Mouse (Mus musculus): ENCODE measurements at regions not wholly inside any gene's neighbourhood (a gene's known extent, or its start where the extent isn't known, plus 50 kb on each side); places are given as distances from the start of the nearest gene placed in this dataset.
A peak's percentile ranks its signal among the peaks of the same experiment; 100 is the strongest.
"Not testable (repeated sequence)": the region's sequence is repeated elsewhere in the genome, so short reads cannot be mapped to it uniquely, and the experiment has no call there.

DNA sequence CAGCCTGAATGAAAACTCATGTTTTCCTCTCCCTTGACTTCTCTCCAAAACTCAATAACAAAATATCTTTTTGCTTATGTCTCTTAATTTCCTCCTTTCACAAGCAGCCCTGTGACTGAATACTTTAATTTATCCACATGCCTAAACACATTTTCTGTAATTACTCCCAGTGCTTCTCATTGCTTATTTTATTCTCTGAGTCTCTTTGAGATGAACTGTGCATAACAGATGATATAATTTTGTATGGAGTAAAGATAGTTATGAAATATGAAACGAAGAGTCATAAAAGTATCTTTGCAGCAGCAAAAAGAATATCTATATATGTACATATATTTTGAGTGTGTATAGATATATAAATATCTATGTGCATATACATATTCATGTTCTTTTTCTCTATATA lies 187.5 kb upstream of the Tac1 start:
- H3K9me3 ChIP-seq (replicated peaks): no peaks in the 10 kb centered on the region
- no peaks in the 10 kb centered on the region for H3K36me3 ChIP-seq
- ATAC-seq (ENCODE audit: low FRiP score): no peak
- no peak overlapping the region for H3K9ac ChIP-seq (replicated peaks)
- H3K4me1 ChIP-seq: no peaks in the 10 kb centered on the region
- H3K27me3 ChIP-seq (replicated peaks): no peaks in the 10 kb centered on the region
- H3K4me2 ChIP-seq: no peak overlapping the region
- 73% methylated on average over 1 of the region's 1 CpGs for WGBS
- H3K27ac ChIP-seq (replicated peaks): no peak overlapping the region
- H3K4me3 ChIP-seq (replicated peaks): no peak overlapping the region

DNA sequence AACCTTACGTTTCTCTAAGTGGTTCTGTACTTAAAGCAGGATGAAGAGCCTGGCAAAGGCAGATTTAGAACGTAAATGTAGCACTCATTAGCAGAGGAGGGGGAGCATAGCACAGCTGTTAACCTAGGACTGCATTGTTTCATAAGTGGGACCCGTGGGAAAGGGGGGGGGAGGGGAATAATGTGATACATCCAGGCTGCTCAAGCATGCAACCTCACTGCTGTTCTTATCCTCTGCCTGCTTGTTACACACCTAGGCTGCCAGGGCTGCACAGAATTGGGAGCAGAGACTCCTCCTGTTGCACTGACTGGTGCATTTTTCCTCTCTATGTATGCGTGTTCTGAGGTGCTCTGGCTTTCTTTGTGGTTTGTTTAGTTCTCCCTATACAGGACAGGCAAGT lies 180.1 kb upstream of the Tac1 start:
- H3K27ac ChIP-seq (replicated peaks): no peak overlapping the region
- no peak overlapping the region for H3K4me3 ChIP-seq (replicated peaks)
- H3K36me3 ChIP-seq: no peaks in the 10 kb centered on the region
- H3K4me2 ChIP-seq: no peak overlapping the region
- no peaks in the 10 kb centered on the region for H3K9me3 ChIP-seq (replicated peaks)
- H3K4me1 ChIP-seq: peaks cover 4% of the 10 kb centered on the region; the same call in 1 of the 2 replicates
- ATAC-seq (ENCODE audit: low FRiP score): peak; percentile 63
- WGBS: 35% methylated on average over 4 of the region's 4 CpGs
- no peaks in the 10 kb centered on the region for H3K27me3 ChIP-seq (replicated peaks)
- H3K9ac ChIP-seq (replicated peaks): no peak overlapping the region

DNA sequence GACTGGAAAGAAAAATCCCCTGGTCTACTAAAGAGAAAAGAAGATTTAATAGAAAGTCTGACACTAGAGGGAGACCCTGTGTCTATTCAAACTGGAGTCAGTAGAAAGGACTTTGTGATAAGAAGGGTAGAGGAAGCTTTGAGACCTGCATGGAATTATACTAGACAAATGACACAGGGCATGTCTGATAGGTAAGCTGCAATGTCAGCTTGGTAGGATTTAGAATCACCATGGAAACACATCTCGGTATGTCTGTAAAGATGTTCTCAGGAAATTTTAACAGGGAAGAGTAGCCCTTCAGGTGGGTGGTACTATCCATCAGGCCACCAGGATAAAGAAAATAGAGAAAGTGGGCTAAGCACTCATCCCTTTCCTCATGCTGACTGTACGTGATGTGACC lies 178.8 kb upstream of the Tac1 start:
- no peaks in the 10 kb centered on the region for H3K36me3 ChIP-seq
- WGBS: 95% methylated on average over 2 of the region's 2 CpGs
- H3K4me2 ChIP-seq: no peak overlapping the region
- no peak for ATAC-seq (ENCODE audit: low FRiP score)
- no peak overlapping the region for H3K27ac ChIP-seq (replicated peaks)
- no peak overlapping the region for H3K9ac ChIP-seq (replicated peaks)
- no peak overlapping the region for H3K4me3 ChIP-seq (replicated peaks)
- peaks cover 4% of the 10 kb centered on the region; the same call in 1 of the 2 replicates for H3K4me1 ChIP-seq
- no peaks in the 10 kb centered on the region for H3K9me3 ChIP-seq (replicated peaks)
- no peaks in the 10 kb centered on the region for H3K27me3 ChIP-seq (replicated peaks)

DNA sequence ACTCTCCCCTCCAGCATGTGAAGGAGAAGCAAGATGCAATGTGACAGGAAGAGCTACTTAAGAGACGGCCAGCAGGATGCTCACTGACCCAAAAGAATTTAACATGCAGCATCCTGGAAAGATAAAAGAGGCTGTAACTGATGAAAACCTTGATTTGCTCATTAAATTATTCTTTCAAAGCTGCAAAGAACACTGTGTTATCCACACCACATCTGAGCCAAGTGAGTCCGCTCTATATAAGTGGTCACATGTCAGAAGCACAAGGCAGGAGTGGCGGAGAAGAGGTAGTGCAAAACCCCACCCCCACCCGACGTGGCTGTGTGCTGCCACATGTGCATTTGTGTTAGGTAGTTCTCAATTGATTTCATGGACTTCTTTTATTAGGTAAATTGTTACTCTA lies 176.0 kb upstream of the Tac1 start:
- H3K9ac ChIP-seq (replicated peaks): no peak overlapping the region
- no peak overlapping the region for H3K4me3 ChIP-seq (replicated peaks)
- no peak overlapping the region for H3K4me2 ChIP-seq
- H3K36me3 ChIP-seq: no peaks in the 10 kb centered on the region
- peaks cover 4% of the 10 kb centered on the region; the same call in 1 of the 2 replicates for H3K4me1 ChIP-seq
- no peak for ATAC-seq (ENCODE audit: low FRiP score)
- no peak overlapping the region for H3K27ac ChIP-seq (replicated peaks)
- H3K9me3 ChIP-seq (replicated peaks): no peaks in the 10 kb centered on the region
- 69% methylated on average over 5 of the region's 5 CpGs for WGBS
- H3K27me3 ChIP-seq (replicated peaks): no peaks in the 10 kb centered on the region

DNA sequence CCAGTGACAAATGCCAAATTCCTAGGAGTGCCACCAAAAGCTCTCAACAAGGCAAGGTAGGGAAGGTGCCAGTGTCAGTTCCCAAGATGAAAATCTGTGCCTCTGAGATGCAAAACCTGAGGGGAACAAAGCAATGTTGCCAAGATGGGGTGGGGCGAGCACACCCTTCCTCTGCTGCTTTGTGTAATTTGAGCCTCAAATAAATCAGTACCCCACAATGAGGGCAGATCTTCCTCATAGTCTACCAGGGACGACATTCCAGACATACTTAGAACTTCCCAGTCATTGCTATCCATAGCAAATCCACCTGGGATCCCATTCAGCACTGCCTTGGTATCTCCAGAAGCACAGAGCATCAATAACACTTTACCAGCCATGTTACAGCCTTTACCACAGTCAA lies 129.9 kb upstream of the Tac1 start:
- no peaks in the 10 kb centered on the region for H3K36me3 ChIP-seq
- no peak overlapping the region for H3K4me3 ChIP-seq (replicated peaks)
- no peaks in the 10 kb centered on the region for H3K4me1 ChIP-seq
- WGBS: 40% methylated on average over 2 of the region's 2 CpGs
- no peak overlapping the region for H3K27ac ChIP-seq (replicated peaks)
- H3K27me3 ChIP-seq (replicated peaks): no peaks in the 10 kb centered on the region
- no peak overlapping the region for H3K9ac ChIP-seq (replicated peaks)
- ATAC-seq (ENCODE audit: low FRiP score): no peak
- no peak overlapping the region for H3K4me2 ChIP-seq
- no peaks in the 10 kb centered on the region for H3K9me3 ChIP-seq (replicated peaks)

DNA sequence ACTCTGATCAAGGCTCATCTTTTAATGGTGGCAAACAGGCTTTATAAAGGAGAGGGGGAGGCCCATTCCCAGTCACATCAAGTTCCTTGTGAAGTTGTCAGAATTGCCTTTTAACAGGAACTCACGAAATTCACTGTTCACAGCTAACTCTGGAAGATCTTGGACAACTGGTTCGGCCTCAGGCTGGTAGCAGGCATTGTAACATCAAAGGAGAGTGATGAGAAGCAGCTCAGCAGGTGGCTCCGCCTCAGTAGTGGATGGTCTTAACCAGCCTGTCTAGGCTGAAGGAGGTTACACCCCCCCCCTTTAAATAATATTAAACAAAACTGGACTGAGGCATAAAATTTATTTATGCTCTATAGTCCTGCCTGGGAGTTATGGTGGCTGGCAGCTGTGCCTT lies 113.0 kb upstream of the Tac1 start:
- H3K36me3 ChIP-seq: no peaks in the 10 kb centered on the region
- 53% methylated on average over 3 of the region's 3 CpGs for WGBS
- no peaks in the 10 kb centered on the region for H3K4me1 ChIP-seq
- no peaks in the 10 kb centered on the region for H3K9me3 ChIP-seq (replicated peaks)
- no peak overlapping the region for H3K27ac ChIP-seq (replicated peaks)
- no peak for ATAC-seq (ENCODE audit: low FRiP score)
- no peaks in the 10 kb centered on the region for H3K27me3 ChIP-seq (replicated peaks)
- no peak overlapping the region for H3K4me3 ChIP-seq (replicated peaks)
- H3K4me2 ChIP-seq: no peak overlapping the region
- no peak overlapping the region for H3K9ac ChIP-seq (replicated peaks)

DNA sequence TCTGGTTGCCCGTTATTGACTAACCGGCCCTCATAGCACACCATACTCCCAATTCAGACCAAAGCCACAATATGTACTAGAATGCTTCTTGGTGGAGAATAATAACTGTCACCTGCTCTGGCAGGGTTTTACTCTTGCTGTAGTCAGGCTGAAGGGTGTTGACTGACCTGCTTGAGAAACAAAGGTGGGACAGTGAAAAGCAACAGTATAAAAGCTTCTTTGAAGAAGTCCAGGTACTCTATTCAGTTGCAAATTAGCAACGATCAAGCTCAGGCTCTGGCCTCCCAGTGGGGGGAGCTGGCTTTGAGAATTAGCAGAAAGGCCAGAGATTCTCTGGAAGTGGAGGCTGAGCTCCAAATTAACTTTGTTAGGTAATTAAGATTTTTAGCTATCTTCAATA lies 112.4 kb upstream of the Tac1 start:
- H3K27ac ChIP-seq (replicated peaks); H3K9ac ChIP-seq (replicated peaks); H3K4me3 ChIP-seq (replicated peaks); H3K36me3 ChIP-seq; H3K9me3 ChIP-seq (replicated peaks); ATAC-seq (ENCODE audit: low FRiP score); H3K4me1 ChIP-seq; H3K4me2 ChIP-seq; H3K27me3 ChIP-seq (replicated peaks): not testable (repeated sequence)
- WGBS: 62% methylated on average over 3 of the region's 3 CpGs

DNA sequence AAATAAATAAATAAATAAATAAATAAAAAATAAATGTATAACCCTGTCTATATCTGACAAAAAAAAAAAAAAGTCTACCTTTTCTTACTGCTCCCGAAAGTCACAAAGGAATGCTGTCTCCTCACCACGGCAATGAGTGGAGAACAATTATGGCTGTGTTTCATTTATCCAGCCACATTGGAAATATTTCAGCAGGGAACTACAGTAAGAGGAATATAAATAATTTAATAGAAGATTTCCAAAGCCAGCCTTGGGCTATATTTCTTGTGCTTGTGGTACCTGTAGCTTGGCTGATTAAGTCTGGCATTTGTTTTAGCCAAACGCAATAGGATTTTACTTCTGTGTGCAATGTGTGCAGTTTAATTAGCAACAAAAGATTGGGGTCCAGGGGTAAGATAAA lies 98.8 kb upstream of the Tac1 start:
- Histone ChIP-seq H3K9me3 (replicated peaks) (no peaks in the 10 kb centered on the region), H3K4me1 (no peaks in the 10 kb centered on the region), H3K4me3 (replicated peaks) (no peak overlapping the region), H3K27me3 (replicated peaks) (no peaks in the 10 kb centered on the region), H3K27ac (replicated peaks) (no peak overlapping the region), H3K4me2 (no peak overlapping the region), H3K9ac (replicated peaks) (no peak overlapping the region), H3K36me3 (no peaks in the 10 kb centered on the region)
- 77% methylated on average over 3 of the region's 3 CpGs for WGBS
- no peak for ATAC-seq (ENCODE audit: low FRiP score)

DNA sequence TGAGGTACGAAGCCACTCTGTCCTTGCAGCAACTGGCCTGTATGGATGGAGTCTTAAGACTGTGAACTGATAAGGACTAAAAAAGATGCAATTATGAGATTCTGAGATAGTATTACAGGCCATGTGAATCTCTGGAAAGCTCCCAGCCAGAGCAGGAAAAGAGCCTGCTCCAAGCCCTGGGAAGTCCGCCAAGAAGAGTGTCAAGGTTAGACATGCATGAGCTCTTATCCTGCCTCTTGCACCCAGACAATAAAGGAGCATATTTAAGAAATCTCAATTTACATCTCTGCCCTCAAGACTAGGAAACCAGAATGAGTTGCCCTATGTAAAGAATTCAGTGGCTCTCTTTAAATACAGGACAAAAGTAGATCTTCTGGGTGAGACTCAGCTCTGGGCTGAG lies 90.8 kb upstream of the Tac1 start:
- no peaks in the 10 kb centered on the region for H3K27me3 ChIP-seq (replicated peaks)
- 91% methylated on average over 2 of the region's 2 CpGs for WGBS
- H3K9ac ChIP-seq (replicated peaks): no peak overlapping the region
- H3K36me3 ChIP-seq: no peaks in the 10 kb centered on the region
- no peaks in the 10 kb centered on the region for H3K4me1 ChIP-seq
- H3K27ac ChIP-seq (replicated peaks): no peak overlapping the region
- ATAC-seq (ENCODE audit: low FRiP score): no peak
- no peak overlapping the region for H3K4me2 ChIP-seq
- no peaks in the 10 kb centered on the region for H3K9me3 ChIP-seq (replicated peaks)
- H3K4me3 ChIP-seq (replicated peaks): no peak overlapping the region

DNA sequence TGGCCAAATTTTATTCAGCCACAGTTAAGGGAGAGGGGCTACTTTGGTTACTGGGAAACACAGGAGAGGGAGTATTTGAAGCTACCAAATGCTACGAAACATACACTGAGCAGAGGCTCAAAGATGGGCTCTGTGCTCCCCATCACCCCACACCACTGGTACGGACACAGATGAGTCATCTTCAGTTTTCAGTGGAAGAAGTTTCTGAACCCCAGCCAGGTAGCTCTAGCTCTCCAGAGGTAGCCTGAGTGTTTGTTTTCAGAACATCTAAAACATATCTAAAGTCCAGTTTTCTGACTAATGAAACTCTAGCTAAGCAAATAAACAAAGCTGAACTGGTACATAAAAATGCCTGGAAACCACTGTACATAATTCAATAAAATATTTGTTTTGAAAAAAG lies 90.3 kb upstream of the Tac1 start:
- Histone ChIP-seq H3K9me3 (replicated peaks) (no peaks in the 10 kb centered on the region), H3K4me1 (no peaks in the 10 kb centered on the region), H3K27ac (replicated peaks) (no peak overlapping the region), H3K4me2 (no peak overlapping the region), H3K36me3 (no peaks in the 10 kb centered on the region), H3K4me3 (replicated peaks) (no peak overlapping the region), H3K9ac (replicated peaks) (no peak overlapping the region), H3K27me3 (replicated peaks) (no peaks in the 10 kb centered on the region)
- ATAC-seq (ENCODE audit: low FRiP score): no peak
- 87% methylated on average over 2 of the region's 2 CpGs for WGBS

DNA sequence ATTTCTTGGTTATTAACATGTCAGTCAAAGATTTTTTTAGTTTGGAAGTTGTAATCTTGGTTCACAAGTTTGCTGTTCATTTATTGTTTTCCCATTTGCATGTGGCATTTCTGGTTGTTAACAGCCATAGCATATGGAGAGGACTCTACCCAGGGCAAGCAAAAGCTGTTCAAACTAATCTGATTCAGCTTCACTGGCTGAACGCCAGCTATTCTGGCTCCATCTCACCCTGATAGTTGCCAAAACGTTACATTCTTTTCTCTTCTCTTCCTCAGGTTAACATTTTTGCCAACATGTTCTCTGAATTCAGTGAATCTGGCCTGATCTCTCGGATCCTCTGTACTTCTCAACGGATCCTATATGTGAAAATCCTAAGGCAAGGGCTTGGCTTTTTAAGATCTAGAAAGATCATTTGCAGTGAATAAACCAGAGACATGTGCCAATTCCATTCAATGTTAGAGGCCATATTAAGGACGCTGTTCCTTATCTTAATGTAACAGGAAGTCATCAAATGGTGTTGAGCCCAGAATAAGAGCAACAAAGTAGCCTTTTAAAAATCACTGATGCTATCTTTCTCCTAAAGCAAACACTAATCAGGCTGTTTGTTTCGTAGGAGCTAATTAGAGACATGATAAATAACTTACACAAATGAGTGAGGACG lies 82.2 kb upstream of the Tac1 start:
- ATAC-seq (ENCODE audit: low FRiP score): no peak
- Histone ChIP-seq H3K36me3 (no peaks in the 10 kb centered on the region), H3K27ac (replicated peaks) (no peak overlapping the region), H3K4me3 (replicated peaks) (no peak overlapping the region), H3K9ac (replicated peaks) (no peak overlapping the region), H3K4me1 (no peaks in the 10 kb centered on the region), H3K27me3 (replicated peaks) (no peaks in the 10 kb centered on the region), H3K4me2 (no peak overlapping the region), H3K9me3 (replicated peaks) (no peaks in the 10 kb centered on the region)
- WGBS: 60% methylated on average over 7 of the region's 7 CpGs

DNA sequence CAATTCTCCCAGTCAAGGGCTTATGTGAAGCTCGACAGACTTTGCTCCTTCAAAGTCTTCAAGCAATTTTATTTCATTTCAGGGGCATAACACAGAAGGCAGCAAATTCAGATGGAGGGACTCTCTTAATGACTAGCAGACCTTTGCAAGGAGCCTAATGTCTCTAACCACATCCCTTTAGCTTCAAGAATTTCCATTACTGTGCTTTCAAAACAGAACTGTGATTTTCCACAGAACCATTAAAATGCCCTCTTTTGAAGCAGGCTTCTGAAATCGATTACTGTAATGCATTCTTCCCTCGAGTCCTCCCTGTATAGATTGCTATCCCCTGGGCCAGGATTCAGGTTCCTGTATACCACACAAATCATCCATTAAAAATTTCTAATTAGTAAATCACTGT lies 80.9 kb upstream of the Tac1 start:
- H3K9ac ChIP-seq (replicated peaks): no peak overlapping the region

DNA sequence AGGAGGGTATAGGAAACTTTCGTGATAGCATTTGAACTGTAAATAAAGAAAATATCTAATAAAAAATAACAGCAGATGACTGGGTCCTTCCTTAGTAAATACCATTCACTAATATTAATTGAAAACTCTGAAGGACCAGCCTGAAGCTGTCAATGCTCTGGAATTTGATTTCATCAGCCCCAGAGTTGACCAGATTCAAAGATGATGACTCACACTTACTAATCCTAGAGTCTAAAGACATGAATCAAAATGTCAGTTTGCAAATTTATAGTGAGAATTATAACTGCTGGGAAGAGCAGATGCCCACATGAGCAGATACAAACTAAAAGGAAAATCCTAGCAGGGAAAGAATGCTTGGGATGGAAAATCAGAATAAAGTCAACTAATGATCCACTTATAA lies 77.8 kb upstream of the Tac1 start:
- no peak for ATAC-seq (ENCODE audit: low FRiP score)
- Histone ChIP-seq H3K27me3 (replicated peaks) (no peaks in the 10 kb centered on the region), H3K4me1 (no peaks in the 10 kb centered on the region), H3K9me3 (replicated peaks) (no peaks in the 10 kb centered on the region), H3K4me3 (replicated peaks) (no peak overlapping the region), H3K27ac (replicated peaks) (no peak overlapping the region), H3K4me2 (no peak overlapping the region), H3K36me3 (no peaks in the 10 kb centered on the region), H3K9ac (replicated peaks) (no peak overlapping the region)
- WGBS: 95% methylated on average over 1 of the region's 1 CpGs

More for the DNA sequence above, 80.9 kb upstream of the Tac1 start:
- Histone ChIP-seq H3K27ac (replicated peaks) (no peak overlapping the region), H3K27me3 (replicated peaks) (no peaks in the 10 kb centered on the region), H3K9me3 (replicated peaks) (no peaks in the 10 kb centered on the region), H3K4me1 (no peaks in the 10 kb centered on the region), H3K4me2 (no peak overlapping the region), H3K36me3 (no peaks in the 10 kb centered on the region), H3K4me3 (replicated peaks) (no peak overlapping the region)
- WGBS: 75% methylated on average over 3 of the region's 3 CpGs
- no peak for ATAC-seq (ENCODE audit: low FRiP score)

All from neural tube, embryonic 15.5 days (tissue).